Mouse (Mus musculus) ES-E14 (cell line): ENCODE data around the gene Pygm. TPM values are rescaled to one million over a fixed set of nuclear protein-coding genes. Genes with fewer than 3 reads are reported as not detected.

Experiments
- DNase-seq: peaks from one replicate; pipeline ENCODE4 v3.0.0-alpha.2; 2013; ENCODE audit warnings: low read depth, low spot score
- H3K27ac ChIP-seq: 2 replicates; pipeline ENCODE4 v1.5.1; 2012; ENCODE audit warnings: low read depth, mild to moderate bottlenecking, low read length, moderate library complexity, mixed read lengths; ENCODE audit not compliant: poor library complexity, insufficient read depth, severe bottlenecking
- H3K36me3 ChIP-seq: 2 replicates; pipeline ENCODE4 v1.6.1; 2012; ENCODE audit warnings: mild to moderate bottlenecking, low read length, moderate library complexity, mixed read lengths; ENCODE audit not compliant: control insufficient read depth, poor library complexity, insufficient read depth, severe bottlenecking
- H3K4me1 ChIP-seq, 2 experiments: fragments of 150-350 bp in 1 of 2; sonication (generic) in 1 of 2; 2 replicates each; pipeline ENCODE4 v1.6.1; 2012; ENCODE audit warnings: low read length in 2 of 2, mild to moderate bottlenecking in 1 of 2, mixed read lengths in 1 of 2; ENCODE audit not compliant: control insufficient read depth in 2 of 2, insufficient read depth in 2 of 2, poor library complexity in 1 of 2
- H3K4me3 ChIP-seq, 2 experiments: fragments of 150-350 bp in 1 of 2; sonication (generic) in 1 of 2; 2 replicates each; pipeline ENCODE4 v1.5.1; 2012; ENCODE audit warnings: low read length in 2 of 2, low read depth in 1 of 2, mild to moderate bottlenecking in 1 of 2, mixed read lengths in 1 of 2; ENCODE audit not compliant: insufficient read depth in 1 of 2, poor library complexity in 1 of 2, severe bottlenecking in 1 of 2
- H3K9ac ChIP-seq: 2 replicates; pipeline ENCODE4 v1.6.1; 2012; ENCODE audit warnings: low read depth, mild to moderate bottlenecking, low read length, mixed read lengths; ENCODE audit not compliant: poor library complexity, insufficient read depth, severe bottlenecking
- H3K9me3 ChIP-seq: fragments of 150-350 bp; sonication (generic); 2 replicates; pipeline ENCODE4 v1.6.1; 2012; ENCODE audit warnings: low read depth, mild to moderate bottlenecking, low read length; ENCODE audit not compliant: control insufficient read depth, insufficient read depth
- CHD2 ChIP-seq: IDR thresholded peaks from 2 replicates; pipeline ENCODE4 v1.6.1; 2014; ENCODE audit warnings: mild to moderate bottlenecking, low read depth, low read length, inconsistent platforms
- HCFC1 ChIP-seq: IDR thresholded peaks from 2 replicates; pipeline ENCODE4 v1.6.1; 2012; ENCODE audit warnings: low read length, inconsistent platforms, borderline replicate concordance; ENCODE audit not compliant: insufficient read depth
- MAFK ChIP-seq: IDR thresholded peaks from 2 replicates; pipeline ENCODE4 v1.6.1; 2014; ENCODE audit warnings: mild to moderate bottlenecking, low read depth, low read length, inconsistent platforms; ENCODE audit not compliant: insufficient read depth
- ZC3H11A ChIP-seq: IDR thresholded peaks from 2 replicates; pipeline ENCODE4 v1.6.1; 2012; ENCODE audit warnings: low read depth, mild to moderate bottlenecking, inconsistent platforms, low read length, borderline replicate concordance
- ZNF384 ChIP-seq: IDR thresholded peaks from 2 replicates; pipeline ENCODE4 v1.6.1; 2012; ENCODE audit warnings: low read depth, low read length, inconsistent platforms
- in situ Hi-C, 2 experiments: fragments of 600-800 bp; cut with MboI; formaldehyde crosslinking; loops; one replicate each; pipeline ENCODE4 v1.15.1; 2025; ENCODE audit warnings: low sequenced_read_pairs in 2 of 2, inconsistent platforms in 1 of 2; ENCODE audit not compliant: unreplicated experiment in 2 of 2
- total RNA-seq: library from RNA; depleted of rRNA; stranded (reverse); fragments of 300-350 nt; gene quantifications from 2 replicates; pipeline ENCODE4 v1.2.3, GENCODE M21; 2012

The Pygm gene
- total RNA-seq, 1 experiment, result 4.6 TPM

- Histone ChIP-seq H3K4me3 (peak overlapping the region; percentile 74 to 84), H3K4me1 (peaks cover 1 to 38% of the 10 kb centered on the region in 2 experiments; a peak in 3 of 4 replicates), H3K9ac (peak overlapping the region; percentile 67; the same call in 1 of the 2 replicates), H3K9me3 (no peaks in the 10 kb centered on the region), H3K27ac (peak overlapping the region; percentile 82; the same call in 1 of the 2 replicates), H3K36me3 (0 out of 2 replicates have a peak, but pooled peaks cover 3% of the 10 kb centered on the region)
- no peak for DNase-seq
- TF ChIP-seq ZNF384 (no peak), HCFC1 (no peak), ZC3H11A (no peak), CHD2 (no peak), MAFK (no peak)
- in situ Hi-C loops, result no loop called here
Observed at GRCm38 (mm10) chr19:6400096-6401086, 16.2 kb downstream of the Pygm start.

- H3K36me3 ChIP-seq, result 0 out of 2 replicates have a peak, but pooled peaks cover 3% of the 10 kb centered on the region
- H3K4me3 ChIP-seq, result peak overlapping the region; percentile 74 to 84
- peak; percentile 67 for DNase-seq
- in situ Hi-C loops, result no loop called here
- no peaks in the 10 kb centered on the region for H3K9me3 ChIP-seq
- H3K9ac ChIP-seq, result peak overlapping the region; percentile 71
- peak overlapping the region; percentile 75 for H3K27ac ChIP-seq
- peaks cover 1 to 38% of the 10 kb centered on the region in 2 experiments; a peak in 3 of 4 replicates for H3K4me1 ChIP-seq
- TF ChIP-seq HCFC1 (peak; percentile 48; the same call in 1 of the 2 replicates), MAFK (no peak)
Observed at GRCm38 (mm10) chr19:6401131-6401815, 17.1 kb downstream of the Pygm start.

DNA sequence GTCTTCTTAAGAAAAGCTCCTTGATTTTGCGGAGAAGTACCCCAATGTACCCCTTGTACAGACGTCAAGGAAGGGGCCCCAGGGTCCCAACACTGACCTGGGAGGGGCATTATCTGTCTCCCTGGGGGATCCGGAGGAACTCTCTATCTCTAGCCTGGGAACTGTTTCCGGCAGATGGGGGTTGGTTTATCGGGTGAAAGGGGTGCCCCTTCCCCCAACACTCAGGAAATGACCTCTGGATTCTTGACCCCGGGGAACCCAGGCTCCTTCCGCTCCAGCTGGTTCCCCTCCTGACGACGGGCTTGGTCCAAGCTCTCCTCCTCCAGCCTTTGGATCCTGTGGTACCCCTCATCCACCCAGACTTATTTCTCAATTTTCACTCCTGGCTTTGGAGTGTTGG lies 17.8 kb downstream of the Pygm start:
- H3K36me3 ChIP-seq, result 0 out of 2 replicates have a peak, but pooled peaks cover 3% of the 10 kb centered on the region
- no peak for TF ChIP-seq MAFK
- TF ChIP-seq CHD2, result no peak
- no peak for TF ChIP-seq HCFC1
- TF ChIP-seq ZC3H11A, result no peak
- TF ChIP-seq ZNF384, result no peak
- H3K9me3 ChIP-seq, result no peaks in the 10 kb centered on the region
- peak overlapping the region; percentile 75; the same call in 1 of the 2 replicates for H3K27ac ChIP-seq
- H3K4me3 ChIP-seq, result peak overlapping the region; percentile 74 to 84
- in situ Hi-C loops, result no loop called here
- no peak for DNase-seq
- H3K9ac ChIP-seq, result peak overlapping the region; percentile 71; the same call in 1 of the 2 replicates
- H3K4me1 ChIP-seq, result peaks cover 1 to 43% of the 10 kb centered on the region in 2 experiments; a peak in 3 of 4 replicates

DNA sequence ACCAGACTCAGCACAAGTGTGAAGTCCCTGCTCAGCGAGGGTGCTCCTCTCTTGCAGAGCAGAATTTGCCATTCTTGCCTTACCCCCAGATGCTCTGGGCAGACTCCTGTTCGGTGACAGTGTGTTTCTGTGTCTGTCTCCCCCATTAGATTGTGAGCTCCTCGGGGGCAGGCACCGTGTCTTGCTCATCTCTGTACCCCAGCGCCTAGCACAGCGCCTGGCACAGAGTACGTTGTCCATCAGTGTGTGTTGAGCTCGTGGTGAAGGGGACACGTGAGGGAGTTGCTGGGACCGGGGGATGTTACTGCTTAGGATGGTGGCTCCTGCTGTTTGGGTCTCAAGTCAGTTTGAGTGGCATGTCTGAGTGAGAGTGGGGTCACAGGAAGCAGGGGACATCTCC lies 19.7 kb downstream of the Pygm start:
- Histone ChIP-seq H3K27ac (no peak overlapping the region; the same call in 1 of the 2 replicates), H3K4me3 (no peak overlapping the region; a peak in 1 of 4 replicates), H3K4me1 (peaks cover 0 to 53% of the 10 kb centered on the region in 2 experiments; a peak in 2 of 4 replicates), H3K9ac (no peak overlapping the region), H3K36me3 (0 out of 2 replicates have a peak, but pooled peaks cover 3% of the 10 kb centered on the region), H3K9me3 (no peaks in the 10 kb centered on the region)
- TF ChIP-seq CHD2 (no peak), MAFK (no peak), ZNF384 (no peak), HCFC1 (no peak), ZC3H11A (no peak)
- in situ Hi-C loops, result no loop called here
- DNase-seq, result no peak
